Mouse (Mus musculus) hindbrain, embryonic 14.5 days (tissue): ENCODE measurements around the gene Cxcr1. TPM values are rescaled to one million over a fixed set of nuclear protein-coding genes. Genes with fewer than 3 reads are reported as not detected.

Source experiments
- ATAC-seq: fragments of 200-750 bp; cut with Nextera tagmentation; 2 replicates; pipeline ENCODE4 v1.8.0; 2017; ENCODE audit warnings: moderate number of reproducible peaks, mild to moderate bottlenecking, moderate TSS enrichment, moderate library complexity; ENCODE audit not compliant: low FRiP score
- DNase-seq: peaks from one replicate; pipeline ENCODE4 v3.0.0-alpha.2; 2015; ENCODE audit warnings: low spot score
- H3K27ac ChIP-seq: fragments of 300-500 bp; sonication (generic); 2 replicates; pipeline ENCODE4 v1.5.1; 2014; ENCODE audit warnings: mild to moderate bottlenecking, moderate library complexity
- H3K27me3 ChIP-seq: fragments of 300-500 bp; sonication (generic); 2 replicates; pipeline ENCODE4 v1.6.1; 2014; ENCODE audit warnings: mild to moderate bottlenecking, low read length, mixed read lengths; ENCODE audit not compliant: control insufficient read depth, insufficient read depth
- H3K36me3 ChIP-seq: fragments of 300-500 bp; sonication (generic); replicated peaks from 2 replicates; pipeline ENCODE4 v1.6.1; 2014; ENCODE audit not compliant: control insufficient read depth, insufficient read depth
- H3K4me1 ChIP-seq: fragments of 300-500 bp; sonication (generic); replicated peaks from 2 replicates; pipeline ENCODE4 v1.6.1; 2014; ENCODE audit warnings: antibody characterized with exemption, low read length, mixed read lengths; ENCODE audit not compliant: control insufficient read depth, insufficient read depth
- H3K4me2 ChIP-seq: fragments of 300-500 bp; sonication (generic); replicated peaks from 2 replicates; pipeline ENCODE4 v1.6.1; 2014; ENCODE audit warnings: mild to moderate bottlenecking, moderate library complexity
- H3K4me3 ChIP-seq: fragments of 300-500 bp; sonication (generic); replicated peaks from 2 replicates; pipeline ENCODE4 v1.5.1; 2014; ENCODE audit warnings: mild to moderate bottlenecking, low read length
- H3K9ac ChIP-seq: fragments of 300-500 bp; sonication (generic); 2 replicates; pipeline ENCODE4 v1.6.1; 2014
- H3K9me3 ChIP-seq: fragments of 300-500 bp; sonication (generic); 2 replicates; pipeline ENCODE4 v1.6.1; 2016; ENCODE audit warnings: low read length; ENCODE audit not compliant: control insufficient read depth
- WGBS: fragments of 180-500 bp; shearing (Covaris S2); extraction: QIAGEN DNeasy Blood & Tissue Kit; methylation state at CpG from one replicate; pipeline ENCODE4 v1.1.7; 2014; 5-methylcytosine and 5-hydroxymethylcytosine counted together
- polyA plus RNA-seq: library from polyadenylated mRNA; unstranded; fragments of >200 nt; fragmentation: Nextera tagmentation; extraction: Ambion mirVana; gene quantifications from 2 replicates; pipeline ENCODE4 v1.2.1, GENCODE M21; 2014

Cxcr1 gene
- polyA plus RNA-seq: not detected in 2 replicates

GRCm38 (mm10) chr1:74194445-74194844, at the start of gene Cxcr1:
Gene Cxcr1, minus strand, starts transcription at chr1:74194631.
- Histone ChIP-seq H3K9me3 (no peaks in the 10 kb centered on the region), H3K36me3 (no peaks in the 10 kb centered on the region), H3K9ac (no peak within 1 kb of the TSS), H3K4me1 (no peaks in the 10 kb centered on the region), H3K4me2 (no peak within 1 kb of the TSS), H3K27ac (no peak within 1 kb of the TSS), H3K4me3 (no peak within 1 kb of the TSS), H3K27me3 (no peaks in the 10 kb centered on the region)
- DNase-seq (no peak), ATAC-seq (no peak)
- 73% methylated on average over 8 of the region's 8 CpGs for WGBS

DNA sequence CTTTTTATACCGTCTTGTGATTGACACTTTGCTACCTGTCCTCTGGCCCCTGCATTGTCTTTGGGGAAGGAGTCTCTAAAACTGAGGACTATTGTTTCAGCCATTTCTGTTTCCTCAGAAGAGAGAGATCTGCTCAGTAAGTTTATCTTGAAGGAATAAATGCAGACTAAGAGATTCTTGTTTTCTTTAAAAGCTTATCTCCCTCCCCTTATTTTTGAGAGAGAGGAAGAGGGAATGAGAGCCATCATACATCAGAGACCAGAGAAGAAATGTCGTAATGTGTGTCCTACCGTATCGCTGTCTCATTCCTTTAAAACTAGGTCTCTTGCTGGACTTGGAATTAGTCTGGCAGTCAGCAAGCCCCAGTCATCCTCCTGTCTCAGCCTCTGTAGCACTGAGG, 46.4 kb upstream of the Cxcr1 start:
- Histone ChIP-seq H3K9ac (no peak overlapping the region), H3K4me2 (no peak overlapping the region), H3K4me1 (peaks cover 32% of the 10 kb centered on the region), H3K27me3 (no peaks in the 10 kb centered on the region), H3K4me3 (no peak overlapping the region), H3K27ac (no peak overlapping the region), H3K9me3 (no peaks in the 10 kb centered on the region), H3K36me3 (no peaks in the 10 kb centered on the region)
- WGBS: 84% methylated on average over 4 of the region's 4 CpGs
- DNase-seq (no peak), ATAC-seq (no peak)

- Histone ChIP-seq H3K36me3 (no peaks in the 10 kb centered on the region), H3K27ac (no peak overlapping the region), H3K4me3 (no peak overlapping the region), H3K4me2 (no peak overlapping the region), H3K9me3 (no peaks in the 10 kb centered on the region), H3K4me1 (peaks cover 32% of the 10 kb centered on the region), H3K27me3 (no peaks in the 10 kb centered on the region), H3K9ac (no peak overlapping the region)
- no peak for ATAC-seq
- no peak for DNase-seq
- 62% methylated on average over 6 of the region's 6 CpGs for WGBS
Measured at GRCm38 (mm10) chr1:74240311-74240710, 45.9 kb upstream of the Cxcr1 start.

- Histone ChIP-seq H3K9ac (no peak overlapping the region), H3K27me3 (no peaks in the 10 kb centered on the region), H3K27ac (no peak overlapping the region), H3K9me3 (no peaks in the 10 kb centered on the region), H3K36me3 (no peaks in the 10 kb centered on the region), H3K4me1 (peaks cover 32% of the 10 kb centered on the region), H3K4me2 (peak overlapping the region; percentile 76), H3K4me3 (no peak overlapping the region)
- ATAC-seq (no peak), DNase-seq (no peak)
- 64% methylated on average over 11 of the region's 11 CpGs for WGBS
Measured at GRCm38 (mm10) chr1:74239618-74240017, 45.2 kb upstream of the Cxcr1 start.

DNA sequence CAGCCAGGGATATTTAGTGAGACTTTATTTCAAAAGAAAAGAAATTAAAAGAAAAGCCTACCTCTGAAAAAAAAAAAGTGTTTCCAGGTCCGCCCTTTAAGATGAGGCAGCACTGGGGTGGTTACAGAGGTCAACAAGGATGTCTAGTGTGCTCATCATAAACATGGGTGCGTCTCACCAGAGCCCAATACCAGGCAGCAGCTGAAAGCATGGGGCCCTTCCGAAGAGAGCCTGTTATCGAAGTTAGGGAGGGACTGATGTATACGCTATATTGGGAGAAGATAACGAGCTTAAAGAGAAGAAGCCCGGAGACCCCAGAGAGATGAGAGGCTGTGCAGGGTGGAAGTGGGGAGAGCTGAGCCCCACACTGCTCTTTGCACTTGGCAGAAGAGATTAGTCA, 44.7 kb upstream of the Cxcr1 start:
- 79% methylated on average over 7 of the region's 7 CpGs for WGBS
- H3K27ac ChIP-seq: no peak overlapping the region
- H3K9me3 ChIP-seq: no peaks in the 10 kb centered on the region
- peaks cover 32% of the 10 kb centered on the region for H3K4me1 ChIP-seq
- H3K4me2 ChIP-seq: peak overlapping the region; percentile 76
- ATAC-seq (no peak), DNase-seq (no peak)
- no peaks in the 10 kb centered on the region for H3K36me3 ChIP-seq
- H3K27me3 ChIP-seq: no peaks in the 10 kb centered on the region
- H3K4me3 ChIP-seq: no peak overlapping the region
- no peak overlapping the region for H3K9ac ChIP-seq

DNA sequence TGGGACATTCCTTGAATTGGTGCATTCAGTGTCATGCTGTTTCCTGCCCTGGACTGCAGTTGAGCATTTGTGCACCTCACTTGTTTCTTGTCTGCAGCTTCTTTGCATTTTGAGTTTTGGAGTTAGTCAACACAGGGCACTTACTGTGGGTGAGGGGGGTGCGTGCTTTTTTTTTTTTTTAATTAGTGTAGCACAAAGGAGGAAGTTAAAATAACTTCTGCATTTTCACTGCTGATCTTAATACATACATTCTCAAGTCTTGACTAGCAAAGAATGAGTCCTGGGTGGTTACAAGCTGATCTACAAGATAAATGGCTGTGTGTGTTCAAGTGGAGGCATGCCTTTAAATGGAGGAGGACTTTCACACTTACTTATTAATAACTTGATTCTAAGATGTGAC, 43.7 kb upstream of the Cxcr1 start:
- Histone ChIP-seq H3K4me3 (peak overlapping the region; percentile 65), H3K27ac (no peak overlapping the region), H3K9me3 (no peaks in the 10 kb centered on the region), H3K9ac (peak overlapping the region; percentile 85; the same call in 1 of the 2 replicates), H3K36me3 (no peaks in the 10 kb centered on the region), H3K4me1 (peaks cover 32% of the 10 kb centered on the region), H3K4me2 (peak overlapping the region; percentile 76), H3K27me3 (no peaks in the 10 kb centered on the region)
- no peak for DNase-seq
- WGBS: 82% methylated on average over 1 of the region's 1 CpGs
- no peak for ATAC-seq

DNA sequence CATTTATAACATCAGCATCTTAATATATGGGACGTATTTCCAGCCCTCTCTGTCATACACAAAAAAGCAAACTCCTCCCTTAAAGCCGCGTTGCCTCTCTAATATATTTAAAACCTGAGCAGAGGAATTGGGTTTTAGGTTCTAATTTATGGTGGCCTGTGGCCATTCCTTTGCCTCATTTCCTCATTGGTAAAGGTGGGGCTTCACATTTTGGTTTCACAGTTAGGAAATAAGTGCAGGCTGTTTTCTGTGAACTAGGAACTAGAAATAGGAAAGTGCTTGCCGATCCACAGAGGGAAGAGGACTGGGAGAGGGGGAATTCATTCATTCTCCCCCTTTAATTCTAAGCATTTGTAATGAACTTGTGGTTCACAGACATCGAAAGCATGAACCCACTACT, 43.2 kb upstream of the Cxcr1 start:
- Histone ChIP-seq H3K4me3 (peak overlapping the region; percentile 65), H3K36me3 (no peaks in the 10 kb centered on the region), H3K4me1 (peaks cover 32% of the 10 kb centered on the region), H3K9ac (peak overlapping the region; percentile 85), H3K4me2 (peak overlapping the region; percentile 76), H3K27me3 (no peaks in the 10 kb centered on the region), H3K9me3 (no peaks in the 10 kb centered on the region), H3K27ac (no peak overlapping the region)
- WGBS: 45% methylated on average over 5 of the region's 5 CpGs
- ATAC-seq (no peak), DNase-seq (no peak)

GRCm38 (mm10) chr1:74236590-74237317, 42.3 kb upstream of the Cxcr1 start:
- peak overlapping the region; percentile 65 for H3K4me3 ChIP-seq
- WGBS: under 1% methylated on average over 39 of the region's 57 CpGs
- peak overlapping the region; percentile 85 for H3K9ac ChIP-seq
- no peaks in the 10 kb centered on the region for H3K27me3 ChIP-seq
- H3K36me3 ChIP-seq: no peaks in the 10 kb centered on the region
- no peaks in the 10 kb centered on the region for H3K9me3 ChIP-seq
- H3K4me1 ChIP-seq: peaks cover 32% of the 10 kb centered on the region
- peak overlapping the region; percentile 73 for H3K27ac ChIP-seq
- DNase-seq (peak; percentile 28), ATAC-seq (no peak; the same call in 1 of the 2 replicates)
- peak overlapping the region; percentile 76 for H3K4me2 ChIP-seq

- no peaks in the 10 kb centered on the region for H3K9me3 ChIP-seq
- H3K9ac ChIP-seq: peak within 1 kb of the TSS; percentile 85
- peaks cover 32% of the 10 kb centered on the region for H3K4me1 ChIP-seq
- ATAC-seq (peak; percentile 94), DNase-seq (peak; percentile 98)
- WGBS: 2% methylated on average over 47 of the region's 55 CpGs
- peak within 1 kb of the TSS; percentile 86 for H3K27ac ChIP-seq
- H3K27me3 ChIP-seq: no peaks in the 10 kb centered on the region
- H3K4me2 ChIP-seq: peak within 1 kb of the TSS; percentile 76
- H3K4me3 ChIP-seq: peak within 1 kb of the TSS; percentile 65
- no peaks in the 10 kb centered on the region for H3K36me3 ChIP-seq
Measured at GRCm38 (mm10) chr1:74235938-74236589, 41.6 kb upstream of the Cxcr1 start, which contains the start of gene Arpc2. Gene Arpc2, plus strand, starts transcription at chr1:74236084.
